Mouse (Mus musculus) heart, postnatal 0 days (tissue): ENCODE results near the gene Ajuba.
A peak's percentile ranks its signal among the peaks of the same experiment; 100 is the strongest.

ENCODE experiments used
- CTCF ChIP-seq: IDR thresholded peaks from 2 replicates; pipeline ENCODE4 v1.5.1; 2016; ENCODE audit warnings: antibody characterized with exemption, control low read depth, low read depth
- EP300 ChIP-seq: IDR thresholded peaks from 2 replicates; pipeline ENCODE4 v1.6.1; 2016; ENCODE audit warnings: antibody characterized with exemption, low read depth

- TF ChIP-seq CTCF = peak; percentile 66
- TF ChIP-seq EP300 = no peak; the same call in 1 of the 2 replicates
These were observed 23.2 kb downstream of the Ajuba start, which contains the start of gene Haus4 for GRCm38 (mm10) chr14:54553975-54554769.
